Mouse (Mus musculus) erythroblast, embryonic 14.5 days (primary cell): ENCODE measurements around the gene Rsl1d1.

ENCODE experiments used
- GATA1 ChIP-seq: IDR thresholded peaks from 2 replicates; pipeline ENCODE4 v1.6.1; 2012; ENCODE audit warnings: low read length, inconsistent platforms, mixed read lengths
- TAL1 ChIP-seq: IDR thresholded peaks from 3 replicates; pipeline ENCODE4 v1.6.1; 2012; ENCODE audit warnings: low read length, inconsistent platforms, mixed read lengths

- TF ChIP-seq TAL1 (no peak), GATA1 (no peak)
These were observed 664 bp upstream of the Rsl1d1 start for GRCm38 (mm10) chr16:11203600-11204390.
